Comparison of ENCODE assay signal across 21 mouse cellular contexts in genomic region chr15:62730524-62730923, GRCm38 (mm10).
DNase-seq lines count a peak whose midpoint lies in the region; ATAC-seq and TF ChIP-seq lines count a peak whose summit lies in the region.
"Had no signal": no experiment of that assay in that cellular context is flagged by ENCODE, and none has a peak within 500 bp of the region (broad histone marks: within the 10 kb centered on the region; RNA-seq: fewer than 3 reads in every experiment).

No protein-coding gene starts in this region.

- DNase-seq in heart, adult 11 months, result no peak
- peak; percentile 51 for DNase-seq in naive thymus-derived CD4-positive, alpha-beta T cell, adult 2 months (ENCODE audit: low read depth)
- no peak for DNase-seq in left cerebral cortex, adult 2 months (ENCODE audit: extremely low spot score in 1 of 2, low spot score in 2 of 2)
- DNase-seq: adrenal gland, postnatal 25 days; B cell, adult 2 months; cerebellum, adult 18-20 months; cerebellum, postnatal 10 days; embryo, embryonic 11 days; gastrocnemius, postnatal 14 days; heart, adult 18-20 months had no signal

- ATAC-seq in heart, embryonic 16.5 days (replicated peaks; ENCODE audit: extremely low read depth, insufficient read depth, low FRiP score), result peak; percentile 69
- ATAC-seq in CD4-positive, CD25-positive, alpha-beta regulatory T cell, adult 4 months, result peak; percentile 78
- ATAC-seq in common myeloid progenitor, adult 5-6 weeks (replicated peaks; ENCODE audit: low read depth, poor library complexity, severe bottlenecking), result 0 out of 2 replicates have a peak, but pooled peaks have one; percentile 32
- ATAC-seq in heart, embryonic 12.5 days (ENCODE audit: insufficient number of reproducible peaks, low FRiP score), result no peak
- ATAC-seq: forebrain, embryonic 15.5 days; intestine, postnatal 0 days had no signal

- WGBS in heart, embryonic 16.5 days, result 54% methylated on average over 3 of the region's 3 CpGs
- 65% methylated on average over 3 of the region's 3 CpGs for WGBS in heart, embryonic 12.5 days

- no peaks in the 10 kb centered on the region for H3K4me1 ChIP-seq in heart, embryonic 16.5 days (ENCODE audit: control insufficient read depth, insufficient read depth, low read length)
- no peaks in the 10 kb centered on the region for H3K4me1 ChIP-seq in heart, embryonic 12.5 days (replicated peaks)
- H3K4me1 ChIP-seq: embryonic facial prominence, embryonic 15.5 days; forebrain, embryonic 15.5 days; heart, embryonic 10.5 days; heart, embryonic 15.5 days; hindbrain, embryonic 10.5 days had no signal

- H3K27me3 ChIP-seq in heart, embryonic 16.5 days (ENCODE audit: control insufficient read depth, insufficient read depth, low read length), result no peaks in the 10 kb centered on the region
- no peaks in the 10 kb centered on the region for H3K27me3 ChIP-seq in heart, embryonic 12.5 days (replicated peaks)
- H3K27me3 ChIP-seq: embryonic facial prominence, embryonic 15.5 days; forebrain, embryonic 15.5 days; heart, embryonic 15.5 days had no signal

- no peak overlapping the region for H3K4me3 ChIP-seq in heart, embryonic 16.5 days (ENCODE audit: low read length)
- H3K4me3 ChIP-seq in left cerebral cortex, adult 2 months, result no peak overlapping the region
- no peak overlapping the region for H3K4me3 ChIP-seq in heart, embryonic 12.5 days
- H3K4me3 ChIP-seq: embryonic facial prominence, embryonic 15.5 days; forebrain, embryonic 15.5 days; heart, embryonic 10.5 days; heart, embryonic 15.5 days; hindbrain, embryonic 10.5 days had no signal

- H3K9me3 ChIP-seq in heart, embryonic 16.5 days (replicated peaks; ENCODE audit: control insufficient read depth, low read length), result no peaks in the 10 kb centered on the region
- no peaks in the 10 kb centered on the region for H3K9me3 ChIP-seq in heart, embryonic 12.5 days (replicated peaks)
- H3K9me3 ChIP-seq: embryonic facial prominence, embryonic 15.5 days; forebrain, embryonic 15.5 days; heart, embryonic 10.5 days; heart, embryonic 15.5 days; hindbrain, embryonic 10.5 days had no signal

- no peak overlapping the region for H3K4me2 ChIP-seq in heart, embryonic 16.5 days (ENCODE audit: low read depth, low read length)
- no peak overlapping the region for H3K4me2 ChIP-seq in heart, embryonic 12.5 days
- H3K4me2 ChIP-seq: embryonic facial prominence, embryonic 15.5 days; forebrain, embryonic 15.5 days; heart, embryonic 15.5 days; hindbrain, embryonic 14.5 days had no signal

- TF ChIP-seq CTCF in left cerebral cortex, adult 2 months (IDR thresholded peaks at IDR 0.05), result no peak

- intact Hi-C loops in left cerebral cortex, adult 2 months (cut with DNase I), result no loop called here

- H3K36me3 ChIP-seq in heart, embryonic 16.5 days (ENCODE audit: control insufficient read depth, insufficient read depth), result no peaks in the 10 kb centered on the region
- no peaks in the 10 kb centered on the region for H3K36me3 ChIP-seq in heart, embryonic 12.5 days
- H3K36me3 ChIP-seq: embryonic facial prominence, embryonic 15.5 days; forebrain, embryonic 15.5 days; heart, embryonic 10.5 days; heart, embryonic 15.5 days; hindbrain, embryonic 10.5 days had no signal

- H3K9ac ChIP-seq in heart, embryonic 16.5 days (ENCODE audit: low read length), result no peak overlapping the region
- no peak overlapping the region for H3K9ac ChIP-seq in heart, embryonic 12.5 days
- H3K9ac ChIP-seq: embryonic facial prominence, embryonic 15.5 days; forebrain, embryonic 15.5 days; heart, embryonic 15.5 days; hindbrain, embryonic 14.5 days had no signal

- H3K27ac ChIP-seq in heart, embryonic 16.5 days (ENCODE audit: low read length), result no peak overlapping the region
- H3K27ac ChIP-seq in left cerebral cortex, adult 2 months, result no peak overlapping the region
- no peak overlapping the region for H3K27ac ChIP-seq in heart, embryonic 12.5 days (ENCODE audit: poor library complexity, severe bottlenecking)
- H3K27ac ChIP-seq: embryonic facial prominence, embryonic 15.5 days; forebrain, embryonic 15.5 days; heart, embryonic 10.5 days; heart, embryonic 15.5 days; hindbrain, embryonic 10.5 days; hindbrain, embryonic 14.5 days had no signal
